Mouse (Mus musculus): ENCODE results near the gene Matk.

DNA sequence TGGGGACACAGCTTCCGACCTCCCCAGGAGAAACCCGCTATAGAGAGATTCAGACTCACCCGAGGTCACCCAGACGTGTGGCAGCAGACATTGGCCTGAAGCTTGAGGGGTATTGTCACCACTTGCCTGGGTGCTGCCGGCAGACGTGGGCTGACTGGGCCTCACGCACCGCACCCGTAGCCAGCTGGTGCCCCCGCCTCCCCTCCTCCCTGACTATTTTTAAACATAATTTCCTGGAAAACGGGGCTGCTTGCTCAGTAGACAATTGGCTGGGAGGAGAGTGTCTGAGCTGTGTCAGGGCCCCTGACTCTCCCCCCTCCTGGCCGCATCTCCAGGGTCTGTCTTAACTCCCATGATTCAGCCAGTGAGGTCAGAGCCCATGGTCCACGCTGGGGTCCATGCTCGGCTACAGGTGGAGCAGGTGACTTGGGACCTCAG is 50.1 kb downstream of the Matk start:
- TF ChIP-seq CTCF (IDR thresholded peaks at IDR 0.05) (no peak), EP300 (IDR thresholded peaks at IDR 0.05; ENCODE audit: insufficient read depth, low read depth, low read length) (no peak), POLR2A (IDR thresholded peaks at IDR 0.05; ENCODE audit: insufficient read depth, low read depth, low read length) (no peak)
